Mouse (Mus musculus) neural tube, embryonic 10.5 days (tissue): ENCODE results near the gene Ovol1.

Experiments used
- DNase-seq: peaks from one replicate; pipeline ENCODE4 v3.0.0-alpha.2; 2017; ENCODE audit warnings: low spot score; ENCODE audit errors: extremely low spot score

Gene Ovol1

GRCm38 (mm10) chr19:5560457-5561041 lies at the start of gene Ovol1:
Gene Ovol1, minus strand, starts transcription at chr19:5560646.
- peak; percentile 52 for DNase-seq

GRCm38 (mm10) chr19:5609547-5610404 lies 49.3 kb upstream of the Ovol1 start, which contains the start of gene Kat5:
Gene Kat5, minus strand, starts transcription at chr19:5610237.
- DNase-seq = peak; percentile 99

DNA sequence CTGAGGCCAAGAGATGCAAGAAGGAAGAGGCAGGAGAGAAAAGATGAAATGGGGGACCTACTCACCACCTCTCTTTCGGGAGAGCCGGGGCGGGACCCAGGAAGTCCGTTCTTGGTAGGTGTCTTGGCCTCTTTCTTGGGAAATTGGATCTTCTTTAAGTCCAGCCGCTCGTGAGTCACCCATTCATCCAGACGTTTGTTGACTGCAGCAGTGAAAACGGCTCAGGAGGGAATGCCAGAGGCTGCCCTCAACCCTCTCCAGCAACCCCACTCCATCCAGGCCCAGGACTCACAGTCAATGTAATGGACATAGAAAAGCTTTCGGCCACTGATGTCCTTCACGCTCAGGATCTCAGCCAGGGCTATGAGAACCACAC lies 48.7 kb upstream of the Ovol1 start:
- DNase-seq = no peak

GRCm38 (mm10) chr19:5608707-5609106 lies 48.3 kb upstream of the Ovol1 start:
- DNase-seq = no peak

- DNase-seq = no peak
These were observed 47.4 kb upstream of the Ovol1 start for GRCm38 (mm10) chr19:5607705-5608410.

DNA sequence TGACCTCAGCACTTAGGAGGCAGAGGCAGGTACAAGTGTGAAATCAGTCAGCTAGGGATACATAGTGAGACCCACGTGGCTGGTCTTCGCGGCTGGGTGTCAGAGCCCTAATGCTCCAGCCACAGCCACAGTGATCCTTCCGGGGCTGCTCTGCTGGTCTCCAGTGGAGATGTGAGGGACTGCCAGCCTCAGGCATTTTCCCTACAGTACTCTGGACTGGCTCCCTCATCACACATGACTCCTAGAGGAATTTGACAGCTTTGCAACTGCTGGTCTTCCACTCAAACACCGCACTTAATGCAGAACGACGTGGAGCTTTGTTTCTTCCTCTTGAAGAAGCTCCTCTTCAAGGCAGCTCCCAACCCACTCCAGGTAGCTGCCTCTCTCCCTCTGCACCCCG lies 45.8 kb upstream of the Ovol1 start:
- no peak for DNase-seq

- DNase-seq = no peak
These were observed 44.7 kb upstream of the Ovol1 start for GRCm38 (mm10) chr19:5605126-5605525.

GRCm38 (mm10) chr19:5603664-5604063 lies 43.2 kb upstream of the Ovol1 start:
- DNase-seq = no peak

DNA sequence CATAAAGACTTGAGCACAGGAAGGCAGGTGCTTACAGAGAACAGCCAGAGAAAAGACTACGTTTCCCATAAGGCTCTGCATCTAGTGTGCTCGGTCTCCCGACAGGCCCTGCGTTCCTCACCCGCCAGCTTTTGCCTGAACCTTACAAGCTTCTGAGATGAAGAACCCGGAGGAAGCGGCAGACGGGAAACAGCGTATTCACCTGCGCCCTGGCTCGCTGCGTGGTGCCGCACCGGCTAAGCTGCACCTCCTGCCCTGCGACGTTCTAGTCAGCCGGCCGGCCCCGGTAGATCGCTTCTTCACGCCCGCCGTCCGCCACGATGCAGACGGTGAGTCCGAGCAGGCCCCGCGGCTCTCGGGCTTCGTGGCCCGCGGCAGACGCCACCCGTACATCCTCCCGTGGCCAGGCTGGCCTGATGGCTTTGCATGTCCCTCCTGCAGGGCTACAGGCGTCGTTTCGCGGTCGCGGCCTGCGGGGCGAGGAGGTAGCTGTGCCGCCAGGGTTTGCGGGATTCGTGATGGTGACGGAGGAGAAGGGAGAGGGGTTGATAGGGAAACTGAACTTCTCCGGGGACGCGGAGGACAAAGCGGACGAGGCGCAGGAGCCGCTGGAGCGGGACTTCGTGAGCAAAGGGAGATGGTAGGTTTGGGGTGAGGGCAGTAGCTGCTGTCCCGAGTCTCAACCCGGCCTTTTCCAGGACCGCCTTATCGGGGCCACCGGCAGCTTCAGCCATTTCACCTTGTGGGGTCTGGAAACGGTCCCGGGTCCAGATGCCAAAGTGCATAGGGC lies 41.5 kb upstream of the Ovol1 start, which contains the start of gene Rnaseh2c:
Gene Rnaseh2c, plus strand, starts transcription at position 122 of the 790 bp plus-strand sequence.
- peak; percentile 78 for DNase-seq

- DNase-seq = no peak
These were observed 38.8 kb upstream of the Ovol1 start for GRCm38 (mm10) chr19:5599224-5599623.

DNA sequence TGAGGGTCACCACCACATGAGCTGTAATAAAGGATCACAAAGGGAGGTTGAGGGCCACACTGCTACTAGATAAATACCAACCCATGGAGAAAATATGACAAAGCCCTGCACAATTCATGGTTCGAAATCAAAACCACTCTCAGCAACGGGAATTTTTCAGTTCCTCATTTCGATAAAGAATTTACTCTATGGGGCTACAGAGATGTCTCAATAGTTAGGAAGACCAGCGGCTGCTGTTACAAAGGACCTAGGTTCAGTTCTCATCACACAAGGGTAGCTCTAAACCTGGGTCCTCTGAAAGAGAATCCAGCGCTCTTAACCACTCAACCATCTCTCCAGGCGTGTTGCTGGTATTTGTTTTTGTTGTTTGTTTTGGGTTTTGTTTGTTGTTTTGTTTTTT lies 31.4 kb upstream of the Ovol1 start:
- DNase-seq = no peak

DNA sequence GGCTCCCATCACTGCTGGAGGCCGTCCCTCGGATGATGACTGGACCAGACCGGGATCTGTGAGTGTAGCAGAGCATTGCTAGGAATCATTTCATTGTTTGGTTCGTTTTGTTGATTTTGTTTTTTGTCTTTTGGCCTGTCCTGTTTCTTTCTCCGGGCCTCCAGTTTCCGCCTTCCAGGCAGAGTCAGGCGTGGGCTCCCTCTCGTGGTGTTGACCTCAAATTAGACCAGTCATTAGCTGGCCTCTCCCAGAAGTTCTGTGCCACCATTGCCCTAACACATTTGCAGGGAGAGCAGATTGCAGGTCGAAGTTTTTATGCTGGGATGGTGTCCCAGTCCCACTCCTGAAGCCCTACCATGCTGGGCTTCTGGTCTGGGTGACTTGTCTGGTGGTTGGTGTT lies 28.7 kb upstream of the Ovol1 start:
- no peak for DNase-seq

DNA sequence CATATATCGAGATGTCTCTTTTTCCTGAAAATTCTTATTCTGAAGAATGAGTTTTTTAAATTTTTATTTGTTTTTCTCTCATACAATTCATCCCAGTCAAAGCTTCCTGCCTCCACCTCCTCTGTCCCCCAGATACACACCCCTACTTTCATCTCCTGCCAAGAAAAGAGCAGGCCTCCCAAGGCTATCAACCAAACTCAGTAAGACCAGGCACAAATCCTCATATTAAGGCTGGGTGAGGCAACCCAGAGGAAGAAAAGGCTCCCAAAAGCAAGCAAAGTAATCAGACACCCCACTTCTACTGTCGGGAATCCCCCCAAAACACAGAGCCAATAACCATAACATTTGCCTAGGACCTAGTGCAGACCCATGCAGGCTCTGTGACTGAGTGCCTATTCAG lies 21.5 kb upstream of the Ovol1 start:
- no peak for DNase-seq

- no peak for DNase-seq
These were observed 20.3 kb upstream of the Ovol1 start for GRCm38 (mm10) chr19:5580776-5581175.

DNA sequence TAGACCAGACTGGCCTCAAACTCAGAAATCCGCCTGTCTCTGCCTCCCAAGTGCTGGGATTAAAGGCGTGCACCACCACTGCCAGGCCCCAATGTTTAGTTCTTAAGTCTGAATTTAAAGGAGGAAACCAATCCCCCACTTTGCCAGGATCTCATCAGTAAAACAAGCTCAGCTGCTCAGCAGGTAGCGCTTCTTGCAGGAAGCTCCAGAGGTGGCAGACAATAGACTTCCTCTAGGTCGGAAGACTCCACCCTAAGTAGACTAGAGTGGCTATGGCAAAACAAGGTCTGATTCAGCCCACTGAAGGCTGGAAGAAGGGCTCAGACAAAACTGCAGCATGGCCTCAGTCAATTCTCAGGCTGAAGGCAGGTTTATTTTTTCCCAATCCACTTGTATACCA lies 19.5 kb upstream of the Ovol1 start:
- DNase-seq = no peak

DNA sequence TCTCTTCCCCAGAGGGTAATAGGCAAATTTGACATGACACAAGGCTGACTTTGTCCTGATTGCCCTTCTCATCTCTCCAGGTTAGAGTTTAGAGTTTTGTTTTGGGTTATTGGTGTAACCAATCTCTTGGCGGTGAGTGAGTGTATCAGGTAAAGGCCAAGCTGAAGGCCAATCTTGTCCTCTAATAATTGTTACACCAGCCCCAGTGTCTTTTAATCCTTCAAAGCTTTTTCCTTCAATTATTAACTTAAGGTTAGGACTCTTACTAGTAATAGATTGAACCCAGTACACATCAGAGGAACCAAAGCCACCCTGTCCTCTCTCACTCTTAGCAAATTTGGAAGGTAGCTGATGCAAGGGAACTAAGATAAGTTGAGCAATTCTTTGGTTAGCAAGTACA lies 14.9 kb upstream of the Ovol1 start:
- DNase-seq = no peak

GRCm38 (mm10) chr19:5572331-5573125 lies 12.1 kb upstream of the Ovol1 start:
- DNase-seq = no peak

- DNase-seq = no peak
These were observed 11.4 kb upstream of the Ovol1 start for GRCm38 (mm10) chr19:5571831-5572230.

GRCm38 (mm10) chr19:5570353-5571246 lies 10.2 kb upstream of the Ovol1 start:
- DNase-seq = no peak

- DNase-seq = no peak
These were observed 9.1 kb upstream of the Ovol1 start for GRCm38 (mm10) chr19:5569521-5569920.
